Mouse (Mus musculus): ENCODE measurements around the gene Mplkip. TPM values are rescaled to one million over a fixed set of nuclear protein-coding genes. Genes with fewer than 3 reads are reported as not detected.

Mplkip gene
- polyA plus RNA-seq, 1 experiment from 2014 or later: 62.0 TPM

DNA sequence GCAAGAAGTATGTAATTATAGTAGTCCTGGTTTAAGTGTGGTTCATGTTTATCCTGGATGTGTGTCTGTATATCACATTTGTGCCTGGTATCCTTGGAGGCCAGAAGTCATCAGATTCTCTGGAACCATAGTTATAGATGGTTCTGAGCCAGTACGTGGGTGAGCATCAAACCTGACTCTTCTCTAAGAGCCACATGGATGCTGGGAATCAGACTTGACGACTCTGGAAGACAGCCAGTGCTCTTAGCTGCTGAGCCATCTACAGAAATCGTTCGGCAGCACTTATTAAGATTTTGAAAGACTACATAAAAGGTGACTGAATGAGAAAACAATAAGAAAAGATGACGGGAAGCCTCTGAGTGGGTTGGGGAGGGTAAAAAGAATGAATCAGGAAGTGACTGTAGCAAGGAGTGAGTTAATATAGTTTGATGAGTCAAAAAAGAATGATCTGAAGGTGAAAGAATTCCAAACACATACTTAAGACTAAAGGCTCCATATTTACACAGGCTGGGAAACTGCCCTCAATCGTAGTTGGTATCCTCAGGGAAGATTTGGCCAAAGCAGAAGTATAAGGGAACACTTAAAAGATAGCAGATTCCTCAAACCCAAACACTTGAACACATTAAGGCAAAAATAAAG is 10.3 kb downstream of the Mplkip start:
- 95% methylated on average over 6 of the region's 6 CpGs for WGBS
- no peaks in the 10 kb centered on the region for H3K9me3 ChIP-seq
- H3K4me3 ChIP-seq: no peak overlapping the region
- H3K36me3 ChIP-seq: no peaks in the 10 kb centered on the region
- H3K27ac ChIP-seq: no peak overlapping the region
- ATAC-seq (ENCODE audit: insufficient number of reproducible peaks, insufficient read depth, low FRiP score, low TSS enrichment): no peak
- H3K9ac ChIP-seq: no peak overlapping the region
- no peaks in the 10 kb centered on the region for H3K4me1 ChIP-seq
- H3K4me2 ChIP-seq (replicated peaks): no peak overlapping the region
- no peaks in the 10 kb centered on the region for H3K27me3 ChIP-seq

GRCm38 (mm10) chr13:17708784-17709311 is 13.9 kb downstream of the Mplkip start:
- 84% methylated on average over 5 of the region's 5 CpGs for WGBS
- H3K4me3 ChIP-seq: no peak overlapping the region
- no peak overlapping the region for H3K9ac ChIP-seq
- no peak overlapping the region for H3K27ac ChIP-seq
- H3K36me3 ChIP-seq: no peaks in the 10 kb centered on the region
- H3K9me3 ChIP-seq: no peaks in the 10 kb centered on the region
- no peak for ATAC-seq (ENCODE audit: insufficient number of reproducible peaks, insufficient read depth, low FRiP score, low TSS enrichment)
- no peaks in the 10 kb centered on the region for H3K27me3 ChIP-seq
- no peaks in the 10 kb centered on the region for H3K4me1 ChIP-seq
- H3K4me2 ChIP-seq (replicated peaks): no peak overlapping the region

GRCm38 (mm10) chr13:17717357-17717756 is 22.4 kb downstream of the Mplkip start:
- Histone ChIP-seq H3K27me3 (no peaks in the 10 kb centered on the region), H3K36me3 (peaks cover 22% of the 10 kb centered on the region)
- WGBS: 77% methylated on average over 1 of the region's 1 CpGs

GRCm38 (mm10) chr13:17727922-17728321 is 32.9 kb downstream of the Mplkip start:
- H3K36me3 ChIP-seq: peaks cover 5% of the 10 kb centered on the region; the same call in 1 of the 2 replicates
- 94% methylated on average over 4 of the region's 4 CpGs for WGBS

More at GRCm38 (mm10) chr13:17717357-17717756, 22.4 kb downstream of the Mplkip start:
- Histone ChIP-seq H3K4me1 (no peaks in the 10 kb centered on the region), H3K27ac (no peak overlapping the region), H3K4me3 (no peak overlapping the region), H3K9me3 (no peaks in the 10 kb centered on the region), H3K4me2 (replicated peaks) (no peak overlapping the region), H3K9ac (no peak overlapping the region)
- ATAC-seq (ENCODE audit: insufficient number of reproducible peaks, insufficient read depth, low FRiP score, low TSS enrichment): no peak

GRCm38 (mm10) chr13:17728798-17729197 is 33.8 kb downstream of the Mplkip start:
- Histone ChIP-seq H3K9ac (no peak overlapping the region), H3K4me1 (no peaks in the 10 kb centered on the region)
- 94% methylated on average over 3 of the region's 3 CpGs for WGBS

More at GRCm38 (mm10) chr13:17727922-17728321, 32.9 kb downstream of the Mplkip start:
- Histone ChIP-seq H3K27me3 (no peaks in the 10 kb centered on the region), H3K4me3 (no peak overlapping the region), H3K9ac (no peak overlapping the region), H3K4me1 (no peaks in the 10 kb centered on the region), H3K4me2 (replicated peaks) (no peak overlapping the region), H3K9me3 (no peaks in the 10 kb centered on the region), H3K27ac (no peak overlapping the region)
- no peak for ATAC-seq (ENCODE audit: insufficient number of reproducible peaks, insufficient read depth, low FRiP score, low TSS enrichment)

More at GRCm38 (mm10) chr13:17728798-17729197, 33.8 kb downstream of the Mplkip start:
- no peak for ATAC-seq (ENCODE audit: insufficient number of reproducible peaks, insufficient read depth, low FRiP score, low TSS enrichment)
- peaks cover 5% of the 10 kb centered on the region; the same call in 1 of the 2 replicates for H3K36me3 ChIP-seq
- no peaks in the 10 kb centered on the region for H3K9me3 ChIP-seq
- H3K4me3 ChIP-seq: no peak overlapping the region
- no peak overlapping the region for H3K4me2 ChIP-seq (replicated peaks)
- H3K27ac ChIP-seq: no peak overlapping the region
- H3K27me3 ChIP-seq: no peaks in the 10 kb centered on the region

MicroRNA genes within 50 kb of the gene (microRNA counts, 519-probe panel; counts per million panel counts)
- microRNA mmu-miR-466i: 460 counts per million, percentile 65 among the panel's probes with 10 or more counts

Small RNA genes within 50 kb of the gene (microRNA-seq; reads per million reads assigned to microRNA genes)
- gene Mir466i: not detected

Other genes with a start within 250 kb of the Mplkip start
- gene Sugct, start 361 bp downstream of the Mplkip start, polyA plus RNA-seq (2016; fragmentation: Nextera tagmentation; extraction: Ambion mirVana): 5.3 and 5.6 TPM in 2 replicates
- 26.5 and 28.8 TPM in 2 replicates for gene Cdk13, start 109.9 kb downstream of the Mplkip start, polyA plus RNA-seq (2016; fragmentation: Nextera tagmentation; extraction: Ambion mirVana)
- gene Rala, start 249.0 kb downstream of the Mplkip start, polyA plus RNA-seq (2016; fragmentation: Nextera tagmentation; extraction: Ambion mirVana): 114 and 123 TPM in 2 replicates